Mouse (Mus musculus) stomach, embryonic 16.5 days (tissue): Measurements from ENCODE around the gene Plekhg1. TPM values are rescaled to one million over a fixed set of nuclear protein-coding genes. Genes with fewer than 3 reads are reported as not detected.

Experiments used
- ATAC-seq: fragments of 200-750 bp; cut with Nextera tagmentation; 2 replicates; pipeline ENCODE4 v1.8.0; 2017; ENCODE audit warnings: moderate number of reproducible peaks, moderate TSS enrichment; ENCODE audit not compliant: insufficient read depth, low FRiP score
- H3K27ac ChIP-seq: fragments of 300-500 bp; sonication (generic); 2 replicates; pipeline ENCODE4 v1.5.1; 2014; ENCODE audit warnings: low read length
- H3K27me3 ChIP-seq: fragments of 300-500 bp; sonication (generic); 2 replicates; pipeline ENCODE4 v1.6.1; 2014; ENCODE audit warnings: low read length, control low read depth, mixed read lengths; ENCODE audit not compliant: control insufficient read depth, insufficient read depth
- H3K36me3 ChIP-seq: fragments of 300-500 bp; sonication (generic); 2 replicates; pipeline ENCODE4 v1.6.1; 2014; ENCODE audit warnings: low read length; ENCODE audit not compliant: control insufficient read depth, insufficient read depth
- H3K4me1 ChIP-seq: fragments of 300-500 bp; sonication (generic); 2 replicates; pipeline ENCODE4 v1.6.1; 2014; ENCODE audit warnings: low read length, control low read depth, mixed read lengths; ENCODE audit not compliant: control insufficient read depth, insufficient read depth
- H3K4me2 ChIP-seq: fragments of 300-500 bp; sonication (generic); 2 replicates; pipeline ENCODE4 v1.6.1; 2014; ENCODE audit warnings: low read depth, low read length, mixed read lengths
- H3K4me3 ChIP-seq: fragments of 300-500 bp; sonication (generic); replicated peaks from 2 replicates; pipeline ENCODE4 v1.5.1; 2014; ENCODE audit warnings: mild to moderate bottlenecking, low read length
- H3K9ac ChIP-seq: fragments of 300-500 bp; sonication (generic); 2 replicates; pipeline ENCODE4 v1.6.1; 2014; ENCODE audit warnings: low read length
- H3K9me3 ChIP-seq: fragments of 300-500 bp; sonication (generic); replicated peaks from 2 replicates; pipeline ENCODE4 v1.6.1; 2016; ENCODE audit warnings: low read length, control low read depth; ENCODE audit not compliant: control insufficient read depth
- WGBS: fragments of 180-500 bp; shearing (Covaris S2); extraction: QIAGEN DNeasy Blood & Tissue Kit; methylation state at CpG from one replicate; pipeline ENCODE4 v1.1.7; 2014; 5-methylcytosine and 5-hydroxymethylcytosine counted together
- polyA plus RNA-seq: library from polyadenylated mRNA; unstranded; fragments of >200 nt; fragmentation: Nextera tagmentation; extraction: Ambion mirVana; gene quantifications from 2 replicates; pipeline ENCODE4 v1.2.1, GENCODE M21; 2015

Plekhg1 gene
- polyA plus RNA-seq, 1 experiment from 2014 or later = 14.0 TPM

DNA sequence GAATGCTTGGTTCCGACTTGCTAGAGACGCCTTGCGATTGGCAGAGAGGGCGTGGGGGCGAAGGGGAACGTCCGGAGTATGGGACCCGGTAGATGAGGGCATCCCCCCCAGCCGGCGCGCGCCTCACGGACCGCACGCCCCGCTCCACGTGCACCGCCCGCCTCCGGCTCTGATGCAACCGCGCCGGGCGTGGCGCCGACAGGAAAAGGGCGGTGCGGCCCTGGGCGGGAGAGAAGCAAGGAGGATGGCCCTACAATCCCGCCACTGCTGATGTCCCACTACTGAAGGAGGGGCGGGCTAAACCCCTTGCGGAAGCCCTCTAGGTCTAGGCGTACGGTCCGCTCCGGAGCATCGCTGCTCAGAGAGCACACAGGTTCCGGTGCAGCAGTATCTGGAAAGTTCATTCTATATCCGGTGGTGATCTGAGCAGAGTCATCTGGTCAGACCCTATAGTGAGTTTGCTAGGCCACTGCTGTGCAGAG is 233.5 kb downstream of the Plekhg1 start:
- peak overlapping the region; percentile 83 for H3K9ac ChIP-seq
- H3K27me3 ChIP-seq = no peaks in the 10 kb centered on the region
- peaks cover 19% of the 10 kb centered on the region; the same call in 1 of the 2 replicates for H3K4me1 ChIP-seq
- H3K36me3 ChIP-seq = no peaks in the 10 kb centered on the region
- ATAC-seq = peak; percentile 91
- no peaks in the 10 kb centered on the region for H3K9me3 ChIP-seq
- WGBS = under 1% methylated on average over 39 of the region's 39 CpGs
- H3K27ac ChIP-seq = peak overlapping the region; percentile 93
- peak overlapping the region; percentile 58 for H3K4me2 ChIP-seq
- H3K4me3 ChIP-seq = peak overlapping the region; percentile 76

DNA sequence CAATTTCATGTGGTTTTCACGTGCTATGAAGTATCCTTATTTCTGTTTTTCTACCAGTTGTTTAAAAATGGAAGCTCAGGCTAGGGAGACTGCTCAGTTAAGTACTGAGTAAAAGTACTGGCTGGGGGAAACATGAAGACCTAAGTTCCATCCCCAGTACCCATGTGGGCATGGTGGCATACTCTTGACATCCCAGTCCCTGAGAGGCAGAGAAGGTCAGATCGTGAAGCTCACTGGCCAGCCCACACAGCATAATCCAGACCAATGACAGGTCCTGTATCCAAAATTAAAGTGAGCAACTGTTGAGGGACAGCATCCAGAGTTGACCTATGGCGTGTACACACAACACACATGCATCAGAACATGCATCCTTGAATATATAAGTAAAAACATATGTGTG is 234.2 kb downstream of the Plekhg1 start:
- no peak overlapping the region for H3K4me3 ChIP-seq
- 0 out of 2 replicates have a peak overlapping the region, but pooled peaks have one; percentile 32 for H3K9ac ChIP-seq
- peak overlapping the region; percentile 58 for H3K4me2 ChIP-seq
- H3K4me1 ChIP-seq = peaks cover 19% of the 10 kb centered on the region; the same call in 1 of the 2 replicates
- no peaks in the 10 kb centered on the region for H3K27me3 ChIP-seq
- ATAC-seq = no peak
- no peaks in the 10 kb centered on the region; the same call in 1 of the 2 replicates for H3K36me3 ChIP-seq
- WGBS = 65% methylated on average over 3 of the region's 3 CpGs
- no peak overlapping the region for H3K27ac ChIP-seq
- no peaks in the 10 kb centered on the region for H3K9me3 ChIP-seq

DNA sequence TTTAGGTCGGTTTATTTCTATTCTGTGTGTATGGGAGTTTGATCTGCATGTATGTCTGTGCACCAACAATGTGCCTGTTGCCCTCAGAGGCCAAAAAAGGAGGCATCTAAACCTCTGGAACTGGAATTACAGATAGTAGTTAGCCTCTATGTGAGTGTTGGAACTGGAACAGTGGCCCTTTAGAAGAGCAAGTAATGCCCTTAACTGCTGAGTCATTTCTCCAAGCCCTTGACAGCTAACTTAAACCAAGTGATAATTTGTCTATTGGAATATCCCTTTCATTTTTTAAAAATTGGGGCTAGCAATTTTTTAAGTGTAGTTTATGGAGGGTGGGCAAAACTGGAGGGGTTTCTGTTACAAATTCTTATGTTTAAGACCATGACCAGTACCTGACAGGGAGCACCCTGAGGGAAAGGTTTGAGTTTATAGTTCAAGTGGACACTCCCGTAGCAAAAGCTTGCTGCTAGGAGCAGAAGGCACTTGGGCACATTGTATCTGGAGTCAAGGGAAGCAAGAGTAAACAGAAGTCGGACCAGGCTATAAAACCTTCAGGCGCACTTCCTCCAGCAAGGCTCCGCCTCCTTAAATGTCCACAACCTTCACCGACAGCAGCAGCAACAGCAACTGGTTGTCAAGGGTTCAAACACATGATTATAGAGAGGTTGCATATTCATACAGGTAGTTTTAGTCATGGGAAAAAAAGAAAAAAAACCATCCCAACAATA is 235.9 kb downstream of the Plekhg1 start:
- ATAC-seq = no peak
- Histone ChIP-seq H3K27ac (peak overlapping the region; percentile 2), H3K36me3 (peaks cover 12% of the 10 kb centered on the region), H3K9ac (no peak overlapping the region), H3K9me3 (no peaks in the 10 kb centered on the region), H3K4me1 (peaks cover 19% of the 10 kb centered on the region; the same call in 1 of the 2 replicates), H3K27me3 (no peaks in the 10 kb centered on the region), H3K4me3 (no peak overlapping the region), H3K4me2 (no peak overlapping the region)
- 38% methylated on average over 6 of the region's 6 CpGs for WGBS

DNA sequence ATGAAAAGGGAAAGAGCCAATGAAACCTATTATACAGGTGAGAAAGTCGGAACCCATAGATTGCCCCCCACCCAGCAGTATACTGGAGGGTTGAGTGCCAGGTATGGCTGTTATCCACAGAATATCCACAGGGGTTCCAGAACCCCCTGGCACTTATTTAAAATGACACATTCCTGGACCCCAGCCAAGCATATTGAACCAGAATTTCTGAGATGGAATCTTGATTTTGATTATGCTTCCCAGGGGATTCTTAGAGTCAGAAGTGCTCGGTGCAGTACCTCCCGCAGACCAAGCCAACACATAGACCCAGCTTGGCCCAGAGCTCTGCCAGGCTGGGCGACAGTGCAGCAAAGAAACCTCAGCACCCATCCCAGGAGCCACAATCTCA is 236.5 kb downstream of the Plekhg1 start:
- Histone ChIP-seq H3K27ac (no peak overlapping the region), H3K4me3 (no peak overlapping the region), H3K9me3 (no peaks in the 10 kb centered on the region), H3K4me1 (peaks cover 19% of the 10 kb centered on the region; the same call in 1 of the 2 replicates), H3K27me3 (no peaks in the 10 kb centered on the region), H3K36me3 (peaks cover 12% of the 10 kb centered on the region), H3K4me2 (no peak overlapping the region), H3K9ac (no peak overlapping the region)
- ATAC-seq = no peak
- 78% methylated on average over 4 of the region's 4 CpGs for WGBS

DNA sequence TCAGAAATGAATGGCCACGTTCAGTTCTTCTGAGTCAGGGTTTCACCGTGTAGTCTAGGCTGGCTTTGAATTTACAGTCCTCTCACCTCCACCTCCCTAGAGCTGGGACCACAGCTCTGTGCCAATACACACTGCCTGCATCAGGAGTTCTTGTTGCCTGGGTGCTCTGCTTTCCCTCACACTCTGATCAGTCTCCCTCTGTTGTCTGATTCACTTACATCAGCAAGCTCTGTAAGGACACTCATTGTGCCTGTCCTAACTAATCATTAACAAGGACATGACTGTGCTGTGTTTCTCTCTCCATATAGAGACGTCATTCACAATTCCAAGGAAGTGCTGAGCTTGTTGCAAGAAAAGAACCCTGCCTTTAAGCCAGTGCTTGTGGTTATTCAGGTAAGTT is 238.2 kb downstream of the Plekhg1 start:
- no peak for ATAC-seq
- Histone ChIP-seq H3K4me1 (peaks cover 10% of the 10 kb centered on the region; the same call in 1 of the 2 replicates), H3K4me3 (no peak overlapping the region), H3K27ac (0 out of 2 replicates have a peak overlapping the region, but pooled peaks have one; percentile 8), H3K9me3 (no peaks in the 10 kb centered on the region), H3K9ac (no peak overlapping the region), H3K27me3 (no peaks in the 10 kb centered on the region), H3K4me2 (no peak overlapping the region), H3K36me3 (peaks cover 12% of the 10 kb centered on the region)
- WGBS = 51% methylated on average over 3 of the region's 3 CpGs

DNA sequence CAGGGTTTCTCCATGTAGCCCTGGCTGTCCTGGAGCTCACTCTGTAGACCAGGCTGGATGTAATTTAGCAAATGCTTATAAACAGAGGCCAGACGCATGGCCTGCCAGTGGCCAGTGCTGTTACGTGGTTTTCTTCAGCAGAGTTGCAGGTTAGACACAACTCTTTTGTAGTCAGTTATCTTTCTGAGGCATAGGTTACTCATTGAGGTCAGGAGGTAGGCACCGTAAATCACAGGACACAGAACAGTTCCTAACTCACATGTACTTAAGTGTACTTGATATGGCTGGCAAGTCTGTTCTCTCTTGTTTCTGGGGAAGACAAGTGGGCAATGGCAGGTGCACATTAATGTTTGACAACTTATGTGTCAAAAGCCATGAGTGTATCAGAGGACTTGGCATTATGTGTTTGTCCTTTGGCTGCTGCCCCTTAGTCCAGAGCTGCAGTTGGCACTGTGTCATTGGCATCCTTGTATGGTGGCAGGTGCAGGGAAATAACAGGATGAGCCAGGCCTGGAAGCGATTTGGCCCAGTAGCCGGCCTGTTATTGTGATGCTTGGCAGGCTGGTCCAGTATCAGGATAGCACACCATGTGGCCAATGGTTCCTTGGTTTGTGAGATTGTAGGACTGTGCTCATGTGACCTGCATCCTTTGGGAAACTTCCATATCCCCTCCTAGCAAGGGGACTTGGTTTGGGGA is 238.8 kb downstream of the Plekhg1 start:
- Histone ChIP-seq H3K9ac (no peak overlapping the region), H3K4me2 (no peak overlapping the region), H3K27me3 (no peaks in the 10 kb centered on the region), H3K27ac (no peak overlapping the region), H3K4me1 (peaks cover 10% of the 10 kb centered on the region; the same call in 1 of the 2 replicates), H3K4me3 (no peak overlapping the region), H3K36me3 (peaks cover 12% of the 10 kb centered on the region), H3K9me3 (no peaks in the 10 kb centered on the region)
- no peak for ATAC-seq
- 85% methylated on average over 5 of the region's 5 CpGs for WGBS

DNA sequence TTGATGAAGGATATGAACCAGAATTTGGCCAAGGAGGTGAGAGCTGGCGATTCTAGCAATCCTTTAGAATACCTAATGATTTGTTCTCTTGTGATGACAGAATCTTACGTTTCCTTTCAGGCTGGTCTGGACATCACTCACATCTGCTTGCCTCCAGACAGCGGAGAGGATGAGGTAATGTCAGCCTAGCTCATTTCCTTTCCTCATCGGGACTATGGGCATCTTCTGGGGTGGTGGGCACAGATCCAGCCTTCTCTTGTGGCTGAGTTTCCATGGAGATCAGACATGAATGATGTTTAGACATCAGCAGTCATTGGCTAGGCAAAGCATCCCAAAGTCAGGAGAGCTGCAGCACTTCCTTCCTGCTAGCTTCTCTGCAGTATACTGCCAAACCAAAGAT is 240.1 kb downstream of the Plekhg1 start:
- Histone ChIP-seq H3K9ac (no peak overlapping the region), H3K9me3 (no peaks in the 10 kb centered on the region), H3K27ac (no peak overlapping the region)

DNA sequence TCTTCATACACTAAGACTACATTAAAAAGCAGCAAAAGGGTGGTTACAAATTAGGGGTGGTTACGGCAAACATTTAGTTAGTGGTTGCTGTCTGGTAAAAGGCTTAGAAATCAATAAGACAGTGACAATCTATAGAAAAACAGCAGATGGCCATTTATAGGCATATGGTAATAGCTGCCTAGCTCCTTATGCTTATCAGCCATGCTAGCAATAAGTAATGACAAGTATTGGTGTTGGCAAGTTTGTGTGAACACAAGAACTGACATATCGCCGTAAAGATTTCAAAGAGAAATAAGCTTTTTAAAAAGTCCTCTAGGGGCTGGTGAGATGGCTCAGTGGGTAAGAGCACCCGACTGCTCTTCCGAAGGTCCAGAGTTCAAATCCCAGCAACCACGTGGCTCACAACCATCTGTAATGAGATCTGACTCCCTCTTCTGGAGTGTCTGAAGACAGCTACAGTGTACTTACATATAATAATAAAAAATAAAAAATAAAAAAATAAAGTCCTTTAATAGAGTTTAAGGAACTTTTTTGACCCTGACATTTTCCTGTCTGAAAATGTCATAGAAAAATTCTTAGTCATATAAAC is 250.2 kb downstream of the Plekhg1 start:
- Histone ChIP-seq H3K27me3 (no peaks in the 10 kb centered on the region), H3K4me3 (no peak overlapping the region), H3K27ac (no peak overlapping the region), H3K4me2 (no peak overlapping the region), H3K36me3 (peaks cover 14% of the 10 kb centered on the region), H3K4me1 (no peaks in the 10 kb centered on the region), H3K9ac (no peak overlapping the region), H3K9me3 (no peaks in the 10 kb centered on the region)
- no peak for ATAC-seq
- 93% methylated on average over 6 of the region's 6 CpGs for WGBS

More for the DNA sequence above, 240.1 kb downstream of the Plekhg1 start:
- no peak overlapping the region for H3K4me3 ChIP-seq
- no peaks in the 10 kb centered on the region for H3K27me3 ChIP-seq
- peaks cover 16% of the 10 kb centered on the region for H3K36me3 ChIP-seq
- 87% methylated on average over 4 of the region's 4 CpGs for WGBS
- no peak overlapping the region for H3K4me2 ChIP-seq
- H3K4me1 ChIP-seq = peaks cover 6% of the 10 kb centered on the region; the same call in 1 of the 2 replicates
- no peak for ATAC-seq
